Mouse (Mus musculus) cortical plate, adult 2 months (tissue): ENCODE measurements around the gene Mme. TPM values are rescaled to one million over a fixed set of nuclear protein-coding genes. Genes with fewer than 3 reads are reported as not detected.
A peak's percentile ranks its signal among the peaks of the same experiment; 100 is the strongest.

Source experiments
- H3K27ac ChIP-seq: fragments of 200-500 bp; 2 replicates; pipeline ENCODE4 v1.5.1; 2012; ENCODE audit warnings: low read length, control low read depth, inconsistent platforms; ENCODE audit not compliant: insufficient read depth
- H3K4me1 ChIP-seq: fragments of 200-500 bp; 2 replicates; pipeline ENCODE4 v1.6.1; 2011; ENCODE audit warnings: low read length; ENCODE audit not compliant: control insufficient read depth, insufficient read depth
- H3K4me3 ChIP-seq: fragments of 200-500 bp; 2 replicates; pipeline ENCODE4 v1.5.1; 2011; ENCODE audit warnings: mild to moderate bottlenecking, low read length, control low read depth; ENCODE audit not compliant: insufficient read depth
- CTCF ChIP-seq: fragments of 200-500 bp; IDR thresholded peaks from 2 replicates; pipeline ENCODE4 v1.5.1; 2011; ENCODE audit warnings: mild to moderate bottlenecking, control low read depth, low read length; ENCODE audit not compliant: insufficient read depth; ENCODE audit errors: extremely low read depth
- POLR2A ChIP-seq: fragments of 200-500 bp; IDR thresholded peaks from 2 replicates; pipeline ENCODE4 v1.6.1; 2011; ENCODE audit warnings: mild to moderate bottlenecking, low read length, control low read depth; ENCODE audit not compliant: insufficient read depth; ENCODE audit errors: extremely low read depth
- polyA plus RNA-seq: library from polyadenylated mRNA; depleted of rRNA; stranded (reverse); fragments of >200 nt; gene quantifications from 2 replicates; pipeline ENCODE4 v1.2.3, GENCODE M21; 2012; rRNA removed

Mme gene
- 2.2 and 4.2 TPM in 2 replicates for polyA plus RNA-seq

- no peaks in the 10 kb centered on the region for H3K4me1 ChIP-seq
- H3K27ac ChIP-seq = no peak within 1 kb of the TSS
- no peak within 1 kb of the TSS for H3K4me3 ChIP-seq
- TF ChIP-seq CTCF (no peak), POLR2A (no peak)
Measured at GRCm38 (mm10) chr3:63241099-63241587, at the start of gene Mme. Gene Mme (plus strand): TSS chr3:63241537.

DNA sequence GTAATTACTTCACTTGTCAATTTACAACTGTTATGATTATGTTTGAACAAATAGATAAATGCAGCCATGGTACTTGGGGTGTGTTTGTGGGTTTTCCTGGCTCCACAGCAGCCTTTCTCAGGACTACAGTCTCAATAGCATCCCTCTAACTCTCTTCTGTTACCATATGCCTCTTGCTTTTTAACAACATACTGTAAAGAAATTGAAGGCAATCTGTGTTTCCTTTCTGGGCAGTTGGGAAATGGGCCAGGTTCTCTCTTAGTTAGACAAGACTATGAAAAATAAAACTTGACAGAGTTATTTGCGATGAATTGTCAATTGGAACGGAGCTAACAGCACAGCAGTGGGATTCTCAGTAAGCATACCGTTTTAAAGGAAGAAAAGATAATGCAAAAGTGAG is 44.8 kb upstream of the Mme start:
- TF ChIP-seq CTCF = no peak
- no peak for TF ChIP-seq POLR2A
- no peaks in the 10 kb centered on the region for H3K4me1 ChIP-seq

DNA sequence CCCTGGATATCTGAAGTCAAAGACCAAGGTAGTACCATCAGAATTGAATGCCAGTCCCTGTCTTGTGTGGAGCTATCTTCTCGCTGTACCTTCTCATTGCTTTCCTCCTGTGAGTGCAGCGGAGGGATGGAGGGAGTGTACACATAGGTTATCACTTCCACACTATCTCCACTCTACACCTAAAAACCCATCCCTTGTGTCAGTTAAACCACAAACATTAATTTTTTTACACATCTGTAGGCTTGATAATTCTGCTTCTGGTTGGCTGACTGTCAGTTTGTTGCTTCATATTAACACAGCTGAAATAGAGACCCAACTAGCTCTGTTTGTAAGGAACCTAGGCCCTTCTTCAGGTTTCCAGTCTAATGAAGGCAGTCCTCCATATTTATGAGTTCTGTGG is 43.3 kb upstream of the Mme start:
- TF ChIP-seq POLR2A (no peak), CTCF (no peak)
- Histone ChIP-seq H3K27ac (no peak overlapping the region), H3K4me1 (no peaks in the 10 kb centered on the region), H3K4me3 (no peak overlapping the region)

More for the DNA sequence above, 44.8 kb upstream of the Mme start:
- no peak overlapping the region for H3K4me3 ChIP-seq
- H3K27ac ChIP-seq = no peak overlapping the region

GRCm38 (mm10) chr3:63221867-63222591 is 19.3 kb upstream of the Mme start:
- Histone ChIP-seq H3K4me1 (no peaks in the 10 kb centered on the region; the same call in 1 of the 2 replicates), H3K4me3 (no peak overlapping the region), H3K27ac (no peak overlapping the region)
- TF ChIP-seq CTCF (no peak), POLR2A (no peak)

GRCm38 (mm10) chr3:63223676-63224075 is 17.7 kb upstream of the Mme start:
- H3K4me3 ChIP-seq = no peak overlapping the region
- no peaks in the 10 kb centered on the region; the same call in 1 of the 2 replicates for H3K4me1 ChIP-seq
- no peak overlapping the region for H3K27ac ChIP-seq
- TF ChIP-seq CTCF = no peak
- TF ChIP-seq POLR2A = no peak

GRCm38 (mm10) chr3:63235957-63236356 is 5.4 kb upstream of the Mme start:
- no peak for TF ChIP-seq CTCF
- TF ChIP-seq POLR2A = no peak
- H3K4me1 ChIP-seq = no peaks in the 10 kb centered on the region
- H3K4me3 ChIP-seq = no peak overlapping the region
- no peak overlapping the region for H3K27ac ChIP-seq

GRCm38 (mm10) chr3:63243721-63244120 is 2.4 kb downstream of the Mme start:
- H3K4me1 ChIP-seq = no peaks in the 10 kb centered on the region
- H3K27ac ChIP-seq = no peak overlapping the region
- H3K4me3 ChIP-seq = no peak overlapping the region
- no peak for TF ChIP-seq POLR2A
- no peak for TF ChIP-seq CTCF

- no peak overlapping the region for H3K4me3 ChIP-seq
- no peak overlapping the region for H3K27ac ChIP-seq
- no peak for TF ChIP-seq POLR2A
- TF ChIP-seq CTCF = no peak
- H3K4me1 ChIP-seq = no peaks in the 10 kb centered on the region
Measured at GRCm38 (mm10) chr3:63272091-63272490, 30.8 kb downstream of the Mme start.

GRCm38 (mm10) chr3:63294316-63294715 is 53.0 kb downstream of the Mme start:
- no peak overlapping the region for H3K27ac ChIP-seq
- H3K4me1 ChIP-seq = no peaks in the 10 kb centered on the region
- TF ChIP-seq CTCF (no peak), POLR2A (no peak)
- H3K4me3 ChIP-seq = no peak overlapping the region

DNA sequence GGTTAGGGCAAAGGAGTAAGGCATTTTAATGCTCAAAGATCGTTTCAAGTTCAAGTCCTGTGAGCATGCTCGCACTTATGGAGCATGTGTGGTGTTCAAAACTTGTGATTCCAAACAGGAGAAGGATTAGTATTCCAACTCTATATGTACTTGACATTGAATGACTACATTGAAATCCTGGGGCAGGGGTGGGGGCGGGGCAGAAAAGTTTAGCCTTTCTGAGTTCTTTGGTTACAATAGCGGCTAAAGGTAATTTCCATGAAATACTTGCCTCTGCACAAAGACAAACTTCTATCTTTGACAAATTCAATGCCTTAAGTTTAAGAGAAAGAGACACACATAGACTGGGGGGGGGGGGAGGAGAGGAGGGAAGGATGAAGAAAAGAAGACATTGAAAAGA is 53.5 kb downstream of the Mme start:
- H3K4me3 ChIP-seq = peak overlapping the region; percentile 73; the same call in 1 of the 2 replicates
- no peaks in the 10 kb centered on the region for H3K4me1 ChIP-seq
- H3K27ac ChIP-seq = no peak overlapping the region
- TF ChIP-seq POLR2A (no peak), CTCF (no peak)
